Mouse (Mus musculus) bone marrow, adult 2 months (tissue): ENCODE data around the gene Dmxl2.
A peak's percentile ranks its signal among the peaks of the same experiment; 100 is the strongest.

ENCODE experiments used
- CTCF ChIP-seq: fragments of 200-500 bp; IDR thresholded peaks from 2 replicates; pipeline ENCODE4 v1.5.1; 2011; ENCODE audit warnings: low read length, control low read depth; ENCODE audit not compliant: control insufficient read depth, insufficient read depth
- POLR2A ChIP-seq: fragments of 200-500 bp; IDR thresholded peaks from 2 replicates; pipeline ENCODE4 v1.6.1; 2011; ENCODE audit warnings: low read depth, mild to moderate bottlenecking, control low read depth, low read length, borderline replicate concordance; ENCODE audit not compliant: control insufficient read depth

GRCm38 (mm10) chr9:54501453-54502110 is at the start of gene Dmxl2:
- TF ChIP-seq POLR2A (0 out of 2 replicates have a peak, but pooled peaks have one; percentile 25), CTCF (no peak)
